Mouse (Mus musculus) adrenal gland, adult 2 months (tissue): Measurements from ENCODE around the gene Sept9. TPM values are rescaled to one million over a fixed set of nuclear protein-coding genes. Genes with fewer than 3 reads are reported as not detected.
"Not testable (repeated sequence)": the region's sequence is repeated elsewhere in the genome, so short reads cannot be mapped to it uniquely, and the experiment has no call there.

ENCODE experiments used
- DNase-seq: peaks from one replicate; pipeline ENCODE4 v3.0.0; 2021
- polyA plus RNA-seq: library from polyadenylated mRNA; depleted of rRNA; stranded (reverse); fragments of >200 nt; gene quantifications from 2 replicates; pipeline ENCODE4 v1.2.3, GENCODE M21; 2012
- total RNA-seq, 2 experiments: library from RNA; stranded (reverse); gene quantifications; 2 replicates each; pipeline ENCODE4 v1.2.3; 2021

The Sept9 gene
- total and polyA plus RNA-seq, 3 experiments = 53.7 to 149 (median 143) TPM

GRCm38 (mm10) chr11:117326140-117326725 lies 126.8 kb downstream of the Sept9 start:
- peak; percentile 39 for DNase-seq

DNA sequence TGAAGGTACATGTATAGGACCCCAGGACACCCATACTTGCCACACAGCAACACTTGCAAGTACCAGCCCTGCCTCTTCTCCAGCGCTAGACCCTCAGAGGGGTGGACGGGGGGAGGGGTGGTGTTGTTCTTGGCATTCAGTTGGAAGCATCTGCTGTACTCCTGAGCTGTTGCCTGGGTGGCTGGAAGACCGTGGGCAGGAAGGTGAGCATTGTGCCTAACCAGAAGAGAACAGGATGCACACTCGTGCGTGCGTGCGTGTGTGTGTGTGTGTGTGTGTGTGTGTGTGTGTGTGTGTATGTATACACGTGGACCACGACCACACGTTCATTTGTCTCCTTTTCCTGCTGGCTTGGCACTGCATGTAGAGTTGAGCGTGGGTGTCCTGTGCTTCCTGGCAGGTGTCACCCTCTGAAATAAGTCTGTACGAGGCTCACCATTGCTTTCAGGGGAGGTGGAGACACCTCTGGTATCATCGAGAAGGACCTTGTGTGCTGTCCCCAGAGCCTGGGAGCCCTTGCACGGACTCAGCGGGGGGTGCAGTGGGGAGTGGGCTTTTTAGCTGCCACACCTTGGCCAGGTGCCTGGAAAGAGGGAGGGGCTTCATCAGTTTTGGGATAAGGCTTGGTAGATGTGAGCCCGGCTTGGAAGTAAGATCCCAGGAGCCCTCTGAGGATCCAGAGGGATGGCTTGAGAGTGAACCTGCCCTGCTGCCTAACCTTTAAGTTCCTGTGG lies 127.6 kb downstream of the Sept9 start:
- DNase-seq = peak; percentile 43

DNA sequence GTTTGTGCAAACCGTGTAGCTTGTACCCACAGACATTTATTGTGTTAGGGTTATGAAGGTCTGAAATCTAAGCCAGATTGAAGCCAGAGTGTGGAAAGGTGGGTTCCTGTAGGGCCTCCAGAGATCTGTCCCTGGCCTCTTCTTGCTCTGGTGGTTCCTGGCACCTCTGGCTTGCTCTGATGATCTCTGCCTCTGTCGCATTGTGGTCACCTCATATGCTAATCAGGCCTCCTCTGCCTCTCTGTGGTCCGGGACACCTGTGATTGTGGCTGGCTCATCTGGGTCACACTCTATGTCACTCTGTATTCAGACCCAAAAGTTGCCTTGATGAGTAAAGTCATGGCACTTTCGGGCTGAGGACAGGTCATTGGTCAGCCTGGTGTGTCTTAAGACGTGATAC lies 128.2 kb downstream of the Sept9 start:
- no peak for DNase-seq

DNA sequence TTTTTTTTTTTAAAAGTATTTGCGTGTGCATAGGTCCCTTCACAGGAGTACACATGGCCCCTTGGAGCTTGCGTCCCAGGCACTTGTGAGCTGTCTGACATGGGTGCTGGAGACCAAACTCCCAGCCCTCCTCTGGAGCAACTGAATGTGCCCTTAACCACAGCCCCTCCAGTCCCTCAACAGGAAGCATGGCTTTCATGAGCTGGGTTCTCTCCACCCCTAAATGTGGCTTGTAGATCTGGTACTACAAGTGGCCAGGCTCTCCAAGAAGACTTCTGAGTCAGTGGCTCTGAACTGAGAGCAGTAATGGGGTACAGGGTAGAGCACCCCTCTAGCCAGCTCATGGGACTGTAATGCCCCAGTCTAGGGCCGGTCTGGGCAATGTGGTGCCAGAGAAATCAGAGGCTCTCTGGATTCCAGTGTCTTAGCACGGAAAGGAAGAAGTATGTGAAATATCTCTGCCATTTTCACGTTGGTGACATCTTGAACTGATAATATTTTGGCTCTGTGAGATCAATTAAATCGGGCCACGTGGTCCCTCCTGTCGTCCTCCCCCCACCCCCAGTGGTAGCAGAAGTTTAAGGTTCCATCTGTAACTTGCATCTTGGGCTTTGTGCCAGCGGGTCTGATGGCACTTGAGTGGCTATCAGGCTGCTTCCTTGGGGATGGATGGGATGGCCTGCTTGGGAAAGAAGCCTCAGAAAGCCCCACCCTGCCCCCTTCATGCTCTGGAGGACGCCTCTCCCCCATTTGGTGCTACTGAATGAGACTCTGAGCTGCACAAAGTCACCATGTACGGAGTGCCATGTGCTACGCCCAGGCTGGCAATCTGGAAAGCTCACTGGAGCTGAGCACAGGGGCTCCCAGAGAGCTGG lies 130.9 kb downstream of the Sept9 start:
- no peak for DNase-seq

DNA sequence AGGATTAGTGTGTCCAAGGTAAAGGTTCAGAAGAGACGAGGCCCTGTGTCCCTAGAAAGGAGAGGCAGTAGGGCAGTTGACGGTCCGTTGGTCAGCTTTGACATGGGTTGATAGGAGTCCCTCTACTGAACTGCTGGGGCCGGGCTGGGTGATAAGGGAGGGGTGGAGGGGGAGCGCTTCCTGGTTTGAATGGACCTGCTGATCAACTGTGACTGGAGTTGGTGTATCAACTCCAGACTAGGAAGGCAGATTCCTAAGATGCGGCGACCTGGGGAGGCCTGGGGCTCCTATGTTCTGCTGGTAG lies 131.4 kb downstream of the Sept9 start:
- DNase-seq = no peak

DNA sequence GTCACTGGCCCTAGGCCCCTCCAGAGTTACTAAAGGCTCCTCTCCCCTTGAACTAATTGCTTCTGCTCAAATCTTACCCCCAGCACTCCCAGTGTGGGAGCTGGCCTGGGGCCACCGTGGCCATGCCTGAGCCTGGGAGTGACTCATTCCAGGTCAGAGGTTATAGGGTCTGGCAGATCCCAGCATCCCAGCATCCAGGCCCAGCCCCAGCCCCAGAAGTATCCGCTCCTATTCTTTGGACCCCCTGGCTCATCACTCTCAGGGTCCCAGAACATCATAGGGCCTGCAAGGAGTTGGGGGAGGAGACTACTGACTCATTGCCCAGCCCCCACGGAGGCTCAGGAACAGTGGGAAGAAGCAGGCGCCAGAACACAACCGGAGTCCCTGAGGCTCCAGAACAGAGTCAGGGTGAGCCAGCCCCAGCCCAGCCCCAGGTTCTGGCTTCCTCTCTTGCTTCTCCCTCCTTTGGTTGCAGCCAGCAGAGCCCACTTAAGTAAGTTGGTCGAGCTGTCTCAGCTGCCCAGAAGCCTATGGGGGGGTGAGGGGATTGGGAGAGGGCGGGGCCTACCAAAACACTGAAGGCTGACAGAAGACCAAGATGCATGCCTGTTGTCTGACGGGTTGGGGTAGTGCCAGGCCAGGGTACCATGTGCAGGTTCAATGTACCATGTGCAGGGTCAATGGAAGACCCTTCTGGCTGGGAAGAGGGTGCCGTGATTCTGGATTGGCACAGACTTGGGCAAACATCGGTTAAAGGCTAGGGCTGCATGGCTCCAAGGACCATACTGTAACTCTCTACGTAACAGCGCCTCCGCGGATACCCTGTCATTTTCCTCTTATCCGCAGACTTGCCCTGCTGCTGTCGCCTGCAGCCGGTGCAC lies 132.1 kb downstream of the Sept9 start:
- peak; percentile 80 for DNase-seq

DNA sequence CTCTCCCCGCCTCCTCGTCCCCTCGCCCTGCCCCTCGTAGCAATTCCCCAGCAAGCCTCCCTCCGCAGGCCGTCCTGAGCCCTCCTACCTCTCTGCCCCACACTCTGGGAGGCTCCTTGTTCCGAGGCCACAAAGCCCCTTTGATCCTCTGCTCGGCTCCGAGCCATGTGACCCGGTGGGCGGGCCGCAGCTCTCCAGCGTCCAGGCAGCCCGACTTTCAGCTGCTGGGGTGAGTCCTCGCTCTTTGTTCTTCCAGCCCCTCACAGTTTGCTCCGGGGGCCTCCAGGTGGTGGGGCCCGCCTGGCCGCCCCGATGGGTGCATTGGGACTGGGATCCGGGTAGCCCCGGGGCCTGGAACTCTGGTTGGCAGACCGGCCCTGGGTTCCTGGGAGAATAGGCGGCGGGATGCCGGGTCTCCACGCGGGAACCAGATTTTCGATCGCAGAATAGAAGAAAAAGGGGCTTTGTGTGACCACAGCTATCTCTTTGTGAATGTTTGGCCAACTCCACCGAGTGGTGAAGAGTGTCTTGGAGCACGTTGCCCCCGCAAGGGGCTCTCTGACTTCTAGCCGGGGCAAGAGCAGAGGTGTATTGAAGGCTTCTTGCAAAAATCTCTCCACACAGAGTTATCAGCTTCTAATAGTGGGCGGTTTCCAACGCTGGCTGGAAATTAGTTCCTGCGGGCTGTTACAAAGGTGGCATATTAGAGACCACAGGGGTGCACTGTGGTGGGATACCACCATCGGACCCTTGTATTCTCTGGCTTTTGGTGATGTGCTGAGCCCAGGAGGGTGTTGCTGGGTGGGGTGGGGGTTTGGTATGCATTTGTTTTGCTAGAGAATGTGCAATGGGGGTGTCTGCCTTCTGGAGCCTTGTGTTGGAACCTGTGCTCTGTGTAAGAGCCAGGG lies 133.0 kb downstream of the Sept9 start:
- DNase-seq = peak; percentile 89

GRCm38 (mm10) chr11:117333150-117333715 lies 133.8 kb downstream of the Sept9 start:
- DNase-seq = no peak

DNA sequence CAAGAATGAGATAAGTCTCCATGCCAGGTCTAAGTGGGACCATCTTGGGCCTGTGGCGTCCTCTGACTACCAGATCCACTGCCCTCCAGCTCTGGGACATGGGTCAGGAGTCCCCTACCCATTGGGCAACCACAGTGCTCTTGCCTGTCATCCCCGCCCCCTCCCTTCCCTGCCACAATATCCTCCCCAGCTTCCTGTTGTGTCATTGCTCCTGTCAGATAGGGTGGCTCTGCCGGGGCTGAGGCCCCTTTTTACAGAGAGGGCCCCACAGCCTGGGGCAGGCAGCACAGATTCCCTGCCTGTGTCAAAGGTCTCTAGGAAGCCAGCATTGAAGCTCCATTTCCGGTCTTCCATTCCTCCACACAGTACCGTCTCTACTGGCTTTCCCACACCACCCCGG lies 134.6 kb downstream of the Sept9 start:
- DNase-seq = no peak

DNA sequence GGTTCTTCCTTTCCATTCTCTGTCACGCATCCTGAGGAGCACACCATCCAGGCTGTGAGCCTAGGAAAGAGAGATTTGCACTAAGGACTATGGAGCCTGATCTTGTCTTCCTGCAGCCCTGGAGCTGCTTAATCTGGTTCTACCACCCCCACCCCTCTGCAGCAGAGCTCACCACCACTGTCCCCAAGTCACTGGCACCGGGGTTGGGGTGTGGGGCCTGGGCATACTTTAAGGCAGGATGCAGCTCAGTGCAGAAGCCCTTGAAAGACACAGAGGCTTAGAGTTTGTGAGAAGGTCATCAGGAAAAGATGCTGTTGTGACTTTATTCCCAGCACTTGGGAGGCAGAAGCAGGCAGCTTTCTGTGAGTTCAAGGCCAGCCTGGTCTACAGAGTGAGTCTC lies 135.7 kb downstream of the Sept9 start:
- DNase-seq = no peak

DNA sequence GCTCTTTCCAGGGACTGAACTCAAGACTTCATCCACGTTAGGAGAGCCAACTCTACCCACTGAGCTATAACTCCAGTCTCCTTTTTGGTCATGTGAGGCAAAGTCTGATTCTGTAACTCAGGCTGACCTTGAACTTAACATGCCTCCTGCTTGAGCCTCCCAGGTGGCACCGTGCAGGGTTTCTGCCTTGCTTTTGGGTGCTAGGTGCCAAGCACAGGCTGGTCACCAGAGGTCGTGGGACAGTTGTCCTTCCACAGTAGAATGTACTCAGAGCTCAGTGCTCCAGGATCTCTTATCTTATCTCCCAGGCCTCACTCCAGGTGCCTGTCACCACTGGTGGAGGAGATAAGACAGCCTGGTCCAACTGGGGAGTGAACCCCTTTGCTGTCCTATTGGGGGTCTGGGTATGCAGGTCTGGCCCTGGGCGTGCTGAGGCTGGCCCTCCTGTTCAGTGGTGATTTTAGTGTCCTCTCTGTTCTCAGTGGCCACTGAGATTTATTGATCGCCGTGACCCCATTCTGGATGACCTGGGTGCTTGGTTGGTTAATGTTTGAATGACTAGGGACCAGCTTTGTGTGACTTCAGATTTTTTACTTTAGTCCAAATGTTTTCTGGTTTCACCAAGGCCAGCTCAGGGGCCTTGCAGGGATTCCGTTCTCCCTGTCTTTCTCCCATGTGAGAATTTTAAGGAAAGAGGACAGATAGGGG lies 136.8 kb downstream of the Sept9 start:
- DNase-seq = peak; percentile 61

GRCm38 (mm10) chr11:117337749-117338148 lies 138.3 kb downstream of the Sept9 start:
- no peak for DNase-seq

GRCm38 (mm10) chr11:117338503-117338902 lies 139.0 kb downstream of the Sept9 start:
- peak; percentile 61 for DNase-seq

GRCm38 (mm10) chr11:117339050-117339449 lies 139.6 kb downstream of the Sept9 start:
- no peak for DNase-seq

DNA sequence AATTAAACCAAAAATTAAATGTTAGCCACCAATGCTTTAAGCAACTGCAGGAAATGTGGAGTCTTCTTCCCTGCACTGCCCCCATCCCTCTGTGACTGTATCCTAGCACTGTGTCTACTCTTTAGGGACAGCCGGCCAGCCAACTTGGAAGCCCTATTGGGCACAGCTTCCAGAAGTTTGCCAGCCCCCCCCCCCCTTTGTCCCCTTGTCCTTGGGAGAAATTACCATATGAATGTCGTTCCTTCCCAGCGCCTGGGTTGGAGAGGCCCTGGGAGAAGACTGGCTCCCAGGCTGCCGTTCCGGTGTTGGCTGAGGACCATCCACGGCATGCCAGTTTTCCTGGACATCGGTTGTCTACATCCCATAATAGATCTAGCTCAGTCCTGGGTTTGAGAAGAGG lies 141.8 kb downstream of the Sept9 start:
- no peak for DNase-seq

- DNase-seq = no peak
These were observed 142.6 kb downstream of the Sept9 start for GRCm38 (mm10) chr11:117342076-117342475.

GRCm38 (mm10) chr11:117342490-117342889 lies 143.0 kb downstream of the Sept9 start:
- not testable (repeated sequence) for DNase-seq

- peak; percentile 26 for DNase-seq
These were observed 144.3 kb downstream of the Sept9 start for GRCm38 (mm10) chr11:117343800-117344199.

GRCm38 (mm10) chr11:117344339-117345021 lies 145.0 kb downstream of the Sept9 start:
- no peak for DNase-seq
